Mouse (Mus musculus) ES-Bruce4 (cell line): ENCODE data around the gene Bsg. TPM values are rescaled to one million over a fixed set of nuclear protein-coding genes. Genes with fewer than 3 reads are reported as not detected.

ENCODE experiments used
- H3K27ac ChIP-seq: 2 replicates; pipeline ENCODE4 v1.5.1; 2012; ENCODE audit warnings: low read length, inconsistent platforms; ENCODE audit not compliant: insufficient read depth
- H3K27me3 ChIP-seq: 2 replicates; pipeline ENCODE4 v1.6.1; 2012; ENCODE audit warnings: mild to moderate bottlenecking, low read length, inconsistent platforms; ENCODE audit not compliant: control insufficient read depth, poor library complexity, insufficient read depth, severe bottlenecking
- H3K36me3 ChIP-seq: 2 replicates; pipeline ENCODE4 v1.6.1; 2012; ENCODE audit warnings: inconsistent platforms, mild to moderate bottlenecking, low read length, moderate library complexity; ENCODE audit not compliant: control insufficient read depth, poor library complexity, insufficient read depth, severe bottlenecking
- H3K4me1 ChIP-seq: one replicate; pipeline ENCODE4 v1.8.1; 2011; ENCODE audit warnings: low read length; ENCODE audit not compliant: control insufficient read depth, insufficient read depth
- H3K4me3 ChIP-seq: 2 replicates; pipeline ENCODE4 v1.5.1; 2011; ENCODE audit warnings: low read depth, mild to moderate bottlenecking, low read length
- H3K9ac ChIP-seq: 2 replicates; pipeline ENCODE4 v1.6.1; 2012; ENCODE audit warnings: low read depth, mild to moderate bottlenecking, inconsistent platforms; ENCODE audit not compliant: poor library complexity, severe bottlenecking
- H3K9me3 ChIP-seq: replicated peaks from 2 replicates; pipeline ENCODE4 v1.6.1; 2012; ENCODE audit warnings: mild to moderate bottlenecking, low read length, inconsistent platforms; ENCODE audit not compliant: control insufficient read depth, poor library complexity, insufficient read depth, severe bottlenecking
- CTCF ChIP-seq: IDR thresholded peaks from one replicate; pipeline ENCODE4 v1.8.1; 2011; ENCODE audit warnings: low read depth, low read length
- EP300 ChIP-seq: IDR thresholded peaks from 2 replicates; pipeline ENCODE4 v1.6.1; 2011; ENCODE audit warnings: low read depth, low read length; ENCODE audit not compliant: insufficient read depth
- POLR2A ChIP-seq: IDR thresholded peaks from one replicate; pipeline ENCODE4 v1.8.1; 2011; ENCODE audit warnings: low read length; ENCODE audit not compliant: insufficient read depth
- polyA plus RNA-seq: library from polyadenylated mRNA; stranded (reverse); fragments of >200 nt; gene quantifications from 2 replicates; pipeline ENCODE4 v1.2.4, GENCODE M21; 2011; ENCODE audit warnings: low read depth; ENCODE audit not compliant: missing spikeins, insufficient read depth, insufficient read length

Gene Bsg
- polyA plus RNA-seq, 1 experiment = 445 TPM

DNA sequence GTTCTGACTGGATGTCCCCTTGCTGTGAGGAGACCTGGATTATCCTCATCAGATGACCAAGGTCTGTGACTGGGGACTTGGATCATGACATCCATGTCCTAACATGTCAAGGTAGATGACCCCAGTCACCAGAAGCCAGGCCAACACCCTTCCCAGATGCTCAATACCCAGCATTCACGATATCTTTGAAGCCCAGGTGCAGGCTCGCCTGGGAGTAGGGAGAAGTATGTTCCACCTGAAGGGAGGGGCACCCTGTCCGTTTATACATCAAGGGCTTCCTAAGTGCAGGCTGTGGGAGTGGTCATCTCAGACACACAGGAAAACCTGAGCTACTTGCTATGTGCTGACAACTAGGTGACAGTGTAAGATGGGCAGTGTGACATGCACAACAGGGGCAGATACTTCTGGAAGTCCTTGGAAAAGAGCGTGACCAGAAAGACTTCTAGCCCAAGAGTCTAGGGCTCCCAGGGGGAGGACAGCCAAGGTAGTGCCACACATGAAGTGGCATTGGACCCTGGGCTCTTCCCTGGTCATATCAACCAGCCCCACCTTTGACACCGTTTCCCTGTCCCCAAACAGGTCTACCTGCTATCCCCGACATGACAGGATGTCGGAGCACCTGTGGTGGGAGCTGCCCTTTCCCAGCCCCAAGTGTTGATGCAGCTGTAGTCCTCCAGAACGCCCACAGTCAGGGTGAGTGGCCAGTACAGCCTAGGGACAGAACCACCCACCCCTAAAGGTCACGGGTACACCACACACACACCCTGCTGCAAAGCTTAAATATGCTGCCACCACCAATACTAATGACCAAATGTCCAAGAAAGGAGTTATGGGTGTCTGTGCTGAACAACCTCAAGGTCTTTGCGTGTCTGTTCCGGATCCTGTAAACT is 23.4 kb upstream of the Bsg start:
- no peaks in the 10 kb centered on the region for H3K27me3 ChIP-seq
- H3K36me3 ChIP-seq = peaks cover 19% of the 10 kb centered on the region
- TF ChIP-seq POLR2A (no peak), CTCF (no peak), EP300 (no peak)
- H3K4me3 ChIP-seq = peak overlapping the region; percentile 71
- no peaks in the 10 kb centered on the region for H3K9me3 ChIP-seq
- H3K27ac ChIP-seq = peak overlapping the region; percentile 72
- peak overlapping the region; percentile 27; the same call in 1 of the 2 replicates for H3K9ac ChIP-seq
- peaks cover 5% of the 10 kb centered on the region for H3K4me1 ChIP-seq

DNA sequence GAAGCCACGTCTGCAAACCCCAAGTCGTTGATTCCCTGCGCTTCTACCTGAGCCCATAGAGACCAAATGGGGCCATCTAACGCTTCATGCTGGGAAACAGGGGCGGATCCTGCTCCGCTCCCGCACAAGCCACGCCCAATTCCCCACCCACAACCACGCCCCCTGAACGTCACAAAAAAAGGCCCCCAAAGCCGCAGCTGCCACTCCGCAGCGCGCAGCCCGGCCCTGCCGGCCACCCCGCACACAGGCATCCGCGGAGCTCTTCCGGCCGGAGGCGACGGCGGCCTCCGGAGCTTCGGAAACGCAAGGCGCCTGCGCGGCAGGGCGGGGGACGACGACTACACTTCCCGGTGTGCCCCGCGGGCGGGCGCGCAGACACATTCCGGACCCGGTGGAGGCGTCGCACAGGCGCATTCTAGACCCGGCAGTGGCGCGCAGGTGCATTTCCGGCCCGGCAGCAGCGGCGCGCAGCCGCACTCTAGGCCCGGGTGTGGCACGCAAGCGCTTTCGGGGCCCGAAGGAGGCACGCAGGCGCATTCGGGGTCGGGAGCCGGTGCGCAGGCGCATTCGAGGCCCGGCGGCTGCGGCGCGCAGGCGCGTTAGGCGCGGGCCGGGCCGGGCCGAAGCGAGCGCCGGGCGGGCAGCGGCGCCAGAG is 22.6 kb upstream of the Bsg start, which contains the start of gene Cdc34:
Cdc34 (plus strand) TSS at position 605 of the 655 bp plus-strand sequence.
- H3K36me3 ChIP-seq = peaks cover 28% of the 10 kb centered on the region
- no peaks in the 10 kb centered on the region for H3K9me3 ChIP-seq
- peak within 1 kb of the TSS; percentile 83 for H3K9ac ChIP-seq
- peak within 1 kb of the TSS; percentile 72 for H3K27ac ChIP-seq
- H3K4me1 ChIP-seq = peaks cover 1% of the 10 kb centered on the region
- peak within 1 kb of the TSS; percentile 93 for H3K4me3 ChIP-seq
- no peaks in the 10 kb centered on the region for H3K27me3 ChIP-seq
- TF ChIP-seq POLR2A (peak; percentile 53), EP300 (no peak)

GRCm38 (mm10) chr10:79682551-79682915 is 21.8 kb upstream of the Bsg start:
- Histone ChIP-seq H3K27ac (peak overlapping the region; percentile 52), H3K9ac (peak overlapping the region; percentile 83), H3K27me3 (no peaks in the 10 kb centered on the region), H3K9me3 (no peaks in the 10 kb centered on the region), H3K4me1 (peaks cover 1% of the 10 kb centered on the region), H3K36me3 (peaks cover 36% of the 10 kb centered on the region), H3K4me3 (peak overlapping the region; percentile 93)
- TF ChIP-seq CTCF (no peak), POLR2A (no peak), EP300 (no peak)

DNA sequence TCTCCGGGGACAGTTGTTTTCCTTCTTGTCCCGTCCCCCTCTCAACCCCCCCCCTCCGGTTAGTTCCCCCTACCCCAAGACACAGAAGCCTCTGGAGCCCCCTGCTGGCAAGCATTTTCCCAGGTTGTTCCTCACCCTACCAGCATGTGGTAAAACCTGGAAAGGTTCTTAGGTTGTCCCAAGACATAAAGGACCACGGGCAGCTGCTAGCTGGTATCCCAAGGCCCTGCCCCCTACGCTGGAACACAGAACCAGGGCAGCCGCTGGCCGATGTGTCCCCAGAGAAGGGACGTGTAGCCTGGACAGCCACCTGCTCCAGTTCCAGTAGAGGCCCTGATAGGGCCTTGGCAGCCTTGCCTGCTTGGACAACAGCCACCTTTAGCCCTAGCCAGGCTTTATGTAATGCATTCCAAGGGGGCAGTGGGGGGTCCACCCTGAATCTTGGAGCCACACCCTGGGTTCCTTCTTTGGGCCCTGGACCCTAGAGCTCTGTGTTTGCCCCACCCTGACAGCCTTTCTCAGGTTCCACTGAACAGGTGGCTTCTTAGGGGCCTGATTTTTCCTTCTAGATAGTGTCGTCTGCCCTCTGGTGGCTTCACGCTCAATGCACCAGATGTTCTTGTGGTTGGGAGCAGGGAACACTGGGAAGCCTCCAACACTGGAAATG is 21.2 kb upstream of the Bsg start:
- H3K27me3 ChIP-seq = no peaks in the 10 kb centered on the region
- H3K27ac ChIP-seq = peak overlapping the region; percentile 52
- peaks cover 1% of the 10 kb centered on the region for H3K4me1 ChIP-seq
- no peaks in the 10 kb centered on the region for H3K9me3 ChIP-seq
- peaks cover 37% of the 10 kb centered on the region for H3K36me3 ChIP-seq
- peak; percentile 60 for TF ChIP-seq CTCF
- TF ChIP-seq POLR2A = no peak
- H3K4me3 ChIP-seq = peak overlapping the region; percentile 93
- peak overlapping the region; percentile 83 for H3K9ac ChIP-seq

GRCm38 (mm10) chr10:79683726-79684640 is 20.3 kb upstream of the Bsg start:
- TF ChIP-seq POLR2A (no peak), CTCF (no peak), EP300 (no peak)
- no peaks in the 10 kb centered on the region for H3K9me3 ChIP-seq
- peaks cover 1% of the 10 kb centered on the region for H3K4me1 ChIP-seq
- peak overlapping the region; percentile 93 for H3K4me3 ChIP-seq
- H3K27me3 ChIP-seq = no peaks in the 10 kb centered on the region
- H3K9ac ChIP-seq = peak overlapping the region; percentile 83
- H3K27ac ChIP-seq = peak overlapping the region; percentile 58
- peaks cover 44% of the 10 kb centered on the region for H3K36me3 ChIP-seq
